Mouse (Mus musculus) midbrain, embryonic 16.5 days (tissue): ENCODE measurements at regions not wholly inside any gene's neighbourhood (a gene's known extent, or its start where the extent isn't known, plus 50 kb on each side); places are given as distances from the start of the nearest gene placed in this dataset.

Experiments
- ATAC-seq: fragments of 200-750 bp; cut with Nextera tagmentation; 2 replicates; pipeline ENCODE4 v1.8.0; 2017; ENCODE audit warnings: moderate TSS enrichment
- H3K27ac ChIP-seq: fragments of 300-500 bp; sonication (generic); 2 replicates; pipeline ENCODE4 v1.5.1; 2014; ENCODE audit warnings: mild to moderate bottlenecking, low read length, mixed read lengths
- H3K27me3 ChIP-seq: fragments of 300-500 bp; sonication (generic); 2 replicates; pipeline ENCODE4 v1.6.1; 2014; ENCODE audit warnings: low read depth, low read length, mixed read lengths; ENCODE audit not compliant: control insufficient read depth, insufficient read depth
- H3K36me3 ChIP-seq: fragments of 300-500 bp; sonication (generic); 2 replicates; pipeline ENCODE4 v1.6.1; 2014; ENCODE audit warnings: mild to moderate bottlenecking, low read length, moderate library complexity, mixed read lengths; ENCODE audit not compliant: control insufficient read depth, insufficient read depth
- H3K4me1 ChIP-seq: fragments of 300-500 bp; sonication (generic); 2 replicates; pipeline ENCODE4 v1.6.1; 2014; ENCODE audit warnings: mild to moderate bottlenecking, low read length, mixed read lengths; ENCODE audit not compliant: control insufficient read depth, insufficient read depth
- H3K4me2 ChIP-seq: fragments of 300-500 bp; sonication (generic); 2 replicates; pipeline ENCODE4 v1.6.1; 2014; ENCODE audit warnings: mild to moderate bottlenecking, low read length, mixed read lengths
- H3K4me3 ChIP-seq: fragments of 300-500 bp; sonication (generic); 2 replicates; pipeline ENCODE4 v1.5.1; 2014; ENCODE audit warnings: low read depth, mild to moderate bottlenecking, low read length, moderate library complexity, mixed read lengths
- H3K9ac ChIP-seq: fragments of 300-500 bp; sonication (generic); 2 replicates; pipeline ENCODE4 v1.6.1; 2014; ENCODE audit warnings: low read depth, low read length, mixed read lengths
- H3K9me3 ChIP-seq: fragments of 300-500 bp; sonication (generic); replicated peaks from 2 replicates; pipeline ENCODE4 v1.6.1; 2014; ENCODE audit warnings: mild to moderate bottlenecking, low read length, mixed read lengths; ENCODE audit not compliant: control insufficient read depth, poor library complexity, severe bottlenecking
- WGBS: fragments of 180-500 bp; shearing (Covaris S2); extraction: QIAGEN DNeasy Blood & Tissue Kit; methylation state at CpG from one replicate; pipeline ENCODE4 v1.1.7; 2014; 5-methylcytosine and 5-hydroxymethylcytosine counted together

DNA sequence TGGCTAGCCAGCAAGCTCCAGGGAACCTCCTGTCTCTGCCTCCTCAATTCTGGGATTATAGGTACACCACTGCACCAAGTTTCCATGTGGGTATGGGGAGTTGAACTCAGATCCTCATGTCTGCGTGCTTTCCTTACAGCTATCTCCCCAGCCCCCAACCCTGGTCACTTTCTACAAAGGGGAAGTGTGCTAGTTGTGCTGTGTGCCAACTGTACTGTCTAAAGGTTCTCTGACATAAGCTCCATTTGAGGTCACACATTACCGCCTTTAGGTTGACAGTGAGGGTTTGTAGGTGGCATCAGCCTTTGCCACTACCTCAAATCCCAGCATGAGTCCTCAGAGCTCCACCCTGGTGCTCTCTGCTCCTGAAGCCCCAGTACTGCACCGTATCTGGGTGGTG lies 200.7 kb downstream of the Tex29 start:
- H3K4me1 ChIP-seq = no peaks in the 10 kb centered on the region
- no peak overlapping the region for H3K27ac ChIP-seq
- no peaks in the 10 kb centered on the region for H3K9me3 ChIP-seq
- no peaks in the 10 kb centered on the region for H3K36me3 ChIP-seq
- no peak for ATAC-seq
- no peak overlapping the region for H3K4me3 ChIP-seq
- 80% methylated on average over 3 of the region's 3 CpGs for WGBS
- H3K9ac ChIP-seq = no peak overlapping the region
- peaks cover 5% of the 10 kb centered on the region for H3K27me3 ChIP-seq
- H3K4me2 ChIP-seq = no peak overlapping the region

DNA sequence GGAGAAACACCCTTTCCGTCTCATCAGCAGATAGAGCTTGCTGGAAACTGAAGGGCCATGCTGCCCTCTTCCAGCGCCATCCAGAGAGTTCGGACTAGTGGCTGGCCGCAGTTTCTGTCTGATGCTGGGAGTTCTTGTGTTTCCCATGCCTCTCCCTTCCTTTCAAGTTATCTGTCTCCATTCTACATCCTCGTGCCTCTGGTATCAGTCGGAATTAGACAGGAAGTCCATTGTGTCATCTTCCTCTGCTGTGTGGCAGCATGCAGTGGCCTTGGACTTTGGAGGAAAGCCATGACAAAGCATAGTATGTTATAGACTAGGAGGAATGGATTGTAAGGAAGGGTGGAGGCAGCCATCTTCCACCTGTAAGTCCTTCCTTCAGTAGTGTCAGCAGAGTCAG lies 201.4 kb downstream of the Tex29 start:
- H3K4me2 ChIP-seq = no peak overlapping the region
- 68% methylated on average over 6 of the region's 6 CpGs for WGBS
- no peaks in the 10 kb centered on the region for H3K4me1 ChIP-seq
- no peak overlapping the region for H3K9ac ChIP-seq
- no peaks in the 10 kb centered on the region for H3K36me3 ChIP-seq
- peaks cover 5% of the 10 kb centered on the region for H3K27me3 ChIP-seq
- H3K27ac ChIP-seq = no peak overlapping the region
- no peak for ATAC-seq
- no peaks in the 10 kb centered on the region for H3K9me3 ChIP-seq
- no peak overlapping the region for H3K4me3 ChIP-seq

DNA sequence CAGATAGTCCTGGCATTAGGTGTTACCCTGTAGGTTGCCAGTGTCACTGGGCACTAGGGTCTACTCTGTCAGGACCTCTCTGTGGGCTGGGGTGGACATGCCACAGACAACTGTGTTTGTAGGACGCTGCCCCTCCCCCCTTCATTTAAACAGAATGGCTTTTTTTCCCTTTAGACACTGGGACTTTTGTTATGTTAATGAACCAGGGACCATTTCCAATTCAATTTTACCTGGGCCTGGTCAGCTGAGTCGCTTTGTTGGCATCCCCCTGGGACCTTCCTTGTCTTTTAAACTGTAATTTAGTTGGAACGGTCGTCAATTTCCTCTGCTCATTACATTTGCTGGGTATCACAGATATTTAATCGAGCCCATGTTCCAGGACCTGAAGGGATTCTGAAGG lies 210.6 kb downstream of the Tex29 start:
- Histone ChIP-seq H3K36me3 (no peaks in the 10 kb centered on the region), H3K27me3 (no peaks in the 10 kb centered on the region), H3K9me3 (no peaks in the 10 kb centered on the region), H3K4me2 (no peak overlapping the region), H3K9ac (no peak overlapping the region), H3K27ac (no peak overlapping the region), H3K4me3 (no peak overlapping the region), H3K4me1 (peaks cover 2% of the 10 kb centered on the region; the same call in 1 of the 2 replicates)
- no peak for ATAC-seq
- WGBS = 13% methylated on average over 5 of the region's 5 CpGs

GRCm38 (mm10) chr8:12051357-12051756 lies 211.1 kb downstream of the Tex29 start:
- H3K9ac ChIP-seq = no peak overlapping the region
- no peak for ATAC-seq
- no peak overlapping the region for H3K4me3 ChIP-seq
- no peaks in the 10 kb centered on the region for H3K36me3 ChIP-seq
- no peak overlapping the region for H3K4me2 ChIP-seq
- no peak overlapping the region for H3K27ac ChIP-seq
- H3K4me1 ChIP-seq = peaks cover 2% of the 10 kb centered on the region; the same call in 1 of the 2 replicates
- 25% methylated on average over 12 of the region's 12 CpGs for WGBS
- no peaks in the 10 kb centered on the region for H3K27me3 ChIP-seq
- H3K9me3 ChIP-seq = no peaks in the 10 kb centered on the region

DNA sequence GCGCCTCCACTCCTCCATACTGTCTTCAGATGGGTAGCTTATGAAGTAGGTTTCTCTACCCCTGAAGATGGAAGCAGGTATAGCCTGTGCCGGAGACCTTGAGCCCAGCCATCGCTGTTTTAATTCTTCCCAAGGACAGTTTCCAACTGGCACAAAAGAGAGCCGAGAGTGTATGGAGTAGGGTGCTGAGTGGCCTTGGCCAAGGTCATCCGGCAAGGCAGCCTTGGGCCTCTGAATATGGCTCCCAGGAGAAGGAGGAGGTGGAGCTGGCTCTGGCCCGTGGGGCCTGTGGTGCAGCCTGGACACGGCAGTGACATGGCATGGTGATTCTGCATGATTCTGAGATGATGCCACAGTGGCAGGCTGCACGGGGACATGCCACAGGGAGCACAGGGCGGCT lies 215.7 kb downstream of the Tex29 start:
- H3K27me3 ChIP-seq = no peaks in the 10 kb centered on the region
- peaks cover 3% of the 10 kb centered on the region for H3K4me1 ChIP-seq
- no peak overlapping the region for H3K4me2 ChIP-seq
- no peak overlapping the region for H3K27ac ChIP-seq
- WGBS = 91% methylated on average over 9 of the region's 9 CpGs
- no peaks in the 10 kb centered on the region for H3K36me3 ChIP-seq
- H3K4me3 ChIP-seq = no peak overlapping the region
- no peak overlapping the region for H3K9ac ChIP-seq
- no peak for ATAC-seq
- no peaks in the 10 kb centered on the region for H3K9me3 ChIP-seq

GRCm38 (mm10) chr8:12061237-12061636 lies 217.4 kb upstream of the A230072I06Rik start:
- WGBS = 24% methylated on average over 13 of the region's 13 CpGs
- Histone ChIP-seq H3K27me3 (peaks cover 5% of the 10 kb centered on the region), H3K27ac (no peak overlapping the region), H3K9ac (no peak overlapping the region), H3K4me1 (peaks cover 7% of the 10 kb centered on the region), H3K36me3 (no peaks in the 10 kb centered on the region), H3K9me3 (no peaks in the 10 kb centered on the region), H3K4me2 (peak overlapping the region; percentile 26), H3K4me3 (no peak overlapping the region)
- ATAC-seq = peak; percentile 69

DNA sequence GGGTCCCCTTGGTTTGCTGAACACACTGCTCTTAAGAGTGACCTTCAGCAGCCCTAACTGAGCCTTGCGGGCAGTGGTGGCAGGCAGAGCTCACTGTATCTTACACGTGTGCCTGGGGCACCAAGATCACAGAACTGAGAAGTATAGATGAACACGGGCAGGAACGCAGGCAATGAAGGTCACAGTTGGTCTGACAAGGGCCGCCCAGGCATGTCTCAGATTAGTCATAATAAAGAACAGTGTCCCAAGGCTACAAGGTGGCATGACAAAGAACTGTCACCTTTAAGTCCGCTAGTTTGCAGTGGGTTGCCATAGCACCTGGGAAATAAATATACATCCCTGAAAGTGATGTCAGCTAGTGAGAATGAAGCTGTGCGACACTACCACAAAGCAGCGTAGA lies 215.9 kb upstream of the A230072I06Rik start:
- H3K4me2 ChIP-seq = no peak overlapping the region
- H3K4me1 ChIP-seq = peaks cover 7% of the 10 kb centered on the region
- no peaks in the 10 kb centered on the region for H3K36me3 ChIP-seq
- H3K27ac ChIP-seq = no peak overlapping the region
- WGBS = 69% methylated on average over 8 of the region's 8 CpGs
- H3K9ac ChIP-seq = no peak overlapping the region
- no peaks in the 10 kb centered on the region for H3K9me3 ChIP-seq
- H3K4me3 ChIP-seq = no peak overlapping the region
- ATAC-seq = peak; percentile 26; the same call in 1 of the 2 replicates
- peaks cover 5% of the 10 kb centered on the region for H3K27me3 ChIP-seq

GRCm38 (mm10) chr8:12064664-12065063 lies 214.0 kb upstream of the A230072I06Rik start:
- no peak overlapping the region for H3K4me2 ChIP-seq
- no peak overlapping the region for H3K27ac ChIP-seq
- H3K9ac ChIP-seq = no peak overlapping the region
- ATAC-seq = no peak
- WGBS = 77% methylated on average over 7 of the region's 7 CpGs
- H3K9me3 ChIP-seq = no peaks in the 10 kb centered on the region
- H3K4me1 ChIP-seq = peaks cover 7% of the 10 kb centered on the region
- H3K27me3 ChIP-seq = peaks cover 5% of the 10 kb centered on the region
- no peak overlapping the region for H3K4me3 ChIP-seq
- no peaks in the 10 kb centered on the region for H3K36me3 ChIP-seq

- Histone ChIP-seq H3K9ac (no peak overlapping the region), H3K27ac (no peak overlapping the region), H3K36me3 (no peaks in the 10 kb centered on the region), H3K4me3 (no peak overlapping the region), H3K9me3 (no peaks in the 10 kb centered on the region), H3K4me1 (peaks cover under 1% of the 10 kb centered on the region; the same call in 1 of the 2 replicates), H3K4me2 (no peak overlapping the region), H3K27me3 (peaks cover 5% of the 10 kb centered on the region)
- WGBS = 80% methylated on average over 10 of the region's 10 CpGs
- no peak for ATAC-seq
Observed at GRCm38 (mm10) chr8:12066454-12066853, 212.2 kb upstream of the A230072I06Rik start.
